Mouse (Mus musculus): Measurements from ENCODE around the gene Tbk1.
A peak's percentile ranks its signal among the peaks of the same experiment; 100 is the strongest.

Gene Tbk1

GRCm38 (mm10) chr10:121543577-121543976, 43.0 kb downstream of the Tbk1 start:
- DNase-seq (ENCODE audit: extremely low read depth, low read depth), result no peak

GRCm38 (mm10) chr10:121542156-121542555, 44.4 kb downstream of the Tbk1 start:
- no peak for DNase-seq (ENCODE audit: extremely low read depth, low read depth)

DNA sequence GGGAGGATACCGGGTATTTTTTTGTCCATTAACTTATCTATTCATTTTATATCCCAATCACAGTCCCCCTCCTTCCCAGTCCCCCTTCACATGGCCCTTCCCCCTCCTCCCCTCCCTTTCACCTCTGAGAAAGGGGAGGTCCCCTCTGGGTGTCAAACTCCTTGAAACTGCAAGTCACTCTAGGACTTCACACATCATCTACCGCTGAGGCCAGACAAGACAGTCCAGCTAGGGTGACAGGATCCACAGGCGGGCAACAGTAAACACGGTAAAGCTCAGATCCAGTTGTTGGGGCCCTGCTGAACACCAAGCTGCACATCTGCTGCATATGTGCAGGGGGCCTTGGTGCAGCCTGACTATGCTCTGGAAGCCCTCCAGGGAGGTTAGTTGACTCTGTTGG, 51.6 kb downstream of the Tbk1 start:
- DNase-seq (ENCODE audit: extremely low read depth, low read depth), result no peak

- no peak for DNase-seq (ENCODE audit: extremely low read depth, low read depth)
Observed at GRCm38 (mm10) chr10:121533137-121533872, 53.3 kb downstream of the Tbk1 start.

DNA sequence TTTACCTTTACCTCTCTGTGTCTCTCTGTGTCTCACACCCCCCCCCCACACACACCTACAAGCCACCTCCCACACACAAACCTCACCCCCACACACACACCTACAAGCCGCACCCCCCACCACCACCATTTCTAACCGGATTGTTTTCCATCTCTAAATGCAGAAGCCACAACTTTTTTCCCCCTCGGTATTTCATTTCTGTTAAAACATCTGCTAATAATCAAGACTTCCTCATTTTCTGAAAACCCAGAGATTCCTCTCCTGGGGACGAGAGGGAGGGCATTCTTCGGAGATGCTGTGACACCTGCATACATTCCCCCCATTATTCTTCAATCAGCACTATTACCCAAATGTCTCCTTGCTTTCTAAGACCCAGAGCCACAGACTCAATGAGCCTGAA, 55.0 kb downstream of the Tbk1 start:
- DNase-seq (ENCODE audit: extremely low read depth, low read depth), result peak; percentile 38

DNA sequence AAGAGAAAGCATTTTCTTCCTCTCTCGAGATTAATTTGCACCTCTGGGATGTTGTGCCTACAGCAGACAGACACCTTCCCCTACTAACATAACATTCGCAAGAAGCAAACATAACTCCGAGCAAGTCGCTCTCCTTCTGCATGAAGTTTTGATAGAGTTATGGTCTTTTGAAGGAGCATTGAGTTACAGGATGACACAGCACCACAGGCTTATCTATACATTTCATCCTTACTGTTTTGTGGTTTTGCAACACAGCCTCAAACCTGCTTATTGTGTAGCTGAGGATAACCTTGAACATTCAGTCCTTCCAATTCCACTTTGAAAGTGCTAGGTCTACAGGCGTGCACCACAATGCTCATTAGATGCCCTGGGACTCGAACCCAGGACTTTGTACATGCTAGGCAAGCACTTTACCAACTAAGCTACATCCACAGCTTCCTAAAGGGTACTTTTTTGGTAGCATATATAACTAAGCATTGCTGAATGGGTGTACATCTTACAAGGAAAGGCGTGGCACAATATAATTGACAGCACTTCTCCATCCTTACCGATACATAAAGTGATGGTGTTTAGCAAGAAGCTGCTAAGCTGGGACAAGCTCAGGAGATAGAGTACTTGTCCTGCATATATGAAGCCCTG, 56.1 kb downstream of the Tbk1 start:
- peak; percentile 67 for DNase-seq (ENCODE audit: extremely low read depth, low read depth)

- no peak for DNase-seq (ENCODE audit: extremely low read depth, low read depth)
Observed at GRCm38 (mm10) chr10:121529261-121529660, 57.3 kb downstream of the Tbk1 start.

DNA sequence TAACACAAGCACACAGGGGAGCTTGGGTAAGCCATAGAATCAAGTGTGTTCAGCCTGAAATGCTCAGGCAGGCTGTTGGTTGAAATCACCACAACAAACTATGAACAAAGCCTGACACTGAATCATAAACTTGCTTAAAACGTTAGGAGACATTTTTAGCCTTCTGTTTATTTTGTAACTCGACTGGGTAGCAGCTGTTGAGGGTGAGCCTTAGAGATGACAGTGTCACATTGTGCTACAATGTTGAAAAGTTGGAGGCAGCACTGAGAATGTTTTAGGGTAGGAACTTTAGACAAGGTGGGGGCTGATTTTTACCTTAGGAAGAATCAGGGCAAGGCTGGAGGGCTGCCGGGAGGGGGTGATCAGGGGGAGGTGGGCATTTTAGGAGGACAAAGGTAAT, 58.1 kb downstream of the Tbk1 start:
- no peak for DNase-seq (ENCODE audit: extremely low read depth, low read depth)

DNA sequence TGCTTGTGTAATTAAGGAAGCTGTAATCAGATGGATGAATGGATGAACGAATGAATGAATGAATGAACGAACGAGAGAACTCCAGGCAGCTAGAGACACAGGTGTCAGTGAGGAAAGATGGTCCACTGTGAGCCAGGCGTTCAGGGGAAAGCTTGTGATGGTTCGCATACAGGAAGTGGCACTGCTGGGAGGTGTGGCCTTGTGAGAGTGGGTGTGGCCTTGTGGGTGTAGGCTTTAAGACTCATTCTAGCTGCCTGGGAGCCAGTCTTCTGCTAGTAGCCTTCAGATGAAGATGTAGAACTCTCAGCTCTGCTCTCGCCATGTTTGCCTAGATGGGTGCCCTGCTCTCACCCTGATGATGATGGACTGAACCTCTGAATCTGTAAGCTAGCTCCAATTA, 59.5 kb downstream of the Tbk1 start:
- DNase-seq (ENCODE audit: extremely low read depth, low read depth), result no peak

GRCm38 (mm10) chr10:121520923-121521585, 65.5 kb downstream of the Tbk1 start:
- DNase-seq (ENCODE audit: extremely low read depth, low read depth), result no peak

DNA sequence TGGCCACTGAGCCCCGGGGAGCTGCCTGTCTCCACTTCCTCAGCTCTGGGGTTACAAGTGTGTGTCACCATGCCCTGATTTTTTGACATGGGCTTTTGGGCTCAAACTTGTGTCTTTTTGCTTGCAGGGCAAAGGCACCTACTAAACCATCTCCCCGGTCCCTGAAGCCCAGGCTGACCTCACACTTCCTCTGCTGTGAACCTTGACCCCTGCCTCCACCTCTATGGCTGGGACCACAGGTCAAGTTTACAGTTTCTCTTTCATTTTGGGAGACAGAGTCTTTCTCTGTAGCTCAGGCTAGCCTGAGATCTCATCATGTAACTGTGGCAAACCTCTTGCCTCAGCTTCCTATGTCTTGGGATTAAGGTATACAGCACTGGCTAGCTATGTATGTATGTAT, 66.9 kb downstream of the Tbk1 start:
- DNase-seq (ENCODE audit: extremely low read depth, low read depth), result no peak

DNA sequence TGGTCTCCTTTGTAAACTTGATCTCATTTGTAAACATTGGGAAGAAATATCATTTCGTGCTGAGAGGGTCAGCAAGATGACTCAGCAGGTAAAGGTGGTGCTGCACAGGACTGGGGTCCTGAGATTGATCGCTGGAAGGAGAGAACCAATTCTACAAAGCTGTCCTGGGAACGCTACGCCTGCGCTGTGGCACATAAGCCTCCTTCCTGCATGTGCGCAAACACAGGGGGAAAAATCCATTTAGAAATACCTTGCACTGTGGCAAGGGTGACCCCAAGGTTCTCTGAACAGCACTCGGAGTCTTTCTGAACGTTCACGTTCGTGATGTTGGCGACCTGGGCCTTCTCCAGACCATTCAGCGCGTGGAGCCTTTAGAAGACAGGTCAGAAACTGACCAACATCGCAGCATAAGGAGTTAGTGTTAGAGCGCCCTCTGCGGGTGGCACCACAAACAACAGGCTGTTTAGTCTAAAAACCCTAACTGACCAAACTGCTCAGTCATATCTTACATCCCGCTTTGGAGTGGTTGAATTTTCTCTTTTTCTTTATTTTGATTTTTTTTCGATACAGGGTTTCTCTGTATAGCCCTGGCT, 70.5 kb downstream of the Tbk1 start:
- DNase-seq (ENCODE audit: extremely low read depth, low read depth), result no peak

DNA sequence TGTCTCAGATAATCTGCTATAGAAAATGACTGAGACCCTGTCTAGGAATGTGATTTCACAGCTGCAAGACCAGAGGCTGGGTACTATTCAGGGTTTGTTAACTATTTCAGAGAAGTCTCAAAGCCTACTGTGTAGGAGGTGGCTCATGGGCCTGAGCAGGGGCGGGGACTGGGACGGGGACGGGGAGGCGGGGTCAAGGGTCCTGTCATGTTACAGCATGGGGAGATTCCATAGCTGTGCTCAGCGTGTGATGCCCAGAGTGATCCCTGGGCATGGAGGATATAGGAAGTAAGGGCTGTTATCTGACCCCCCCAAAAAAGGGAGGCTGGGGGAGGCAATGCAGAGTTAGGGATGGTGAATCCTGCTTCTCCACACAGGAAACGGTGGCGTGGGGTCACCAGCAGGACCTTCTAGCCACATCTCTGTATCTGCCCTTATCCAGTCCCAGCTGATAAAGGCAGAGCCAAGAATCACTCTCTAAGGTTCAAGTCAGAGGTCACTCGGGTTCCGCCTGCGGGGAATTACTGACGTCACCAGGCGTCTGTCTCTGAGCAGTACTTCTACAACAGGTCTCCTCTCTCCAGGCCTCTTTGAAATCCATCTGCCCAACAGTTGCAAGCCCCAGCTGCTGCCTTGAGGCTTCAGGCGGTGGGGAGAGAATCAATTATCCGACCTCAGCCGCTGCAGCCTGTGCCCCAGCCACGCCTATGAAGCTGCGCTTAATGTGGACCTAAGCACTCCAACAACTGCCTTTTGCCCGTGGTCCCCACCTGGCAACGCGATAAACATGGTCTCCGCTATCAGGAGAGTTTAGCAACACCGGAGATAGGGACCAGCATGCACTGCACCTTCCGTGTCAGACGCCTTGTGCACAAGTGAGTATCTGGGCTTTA, 76.6 kb downstream of the Tbk1 start:
- no peak for DNase-seq (ENCODE audit: extremely low read depth, low read depth)

DNA sequence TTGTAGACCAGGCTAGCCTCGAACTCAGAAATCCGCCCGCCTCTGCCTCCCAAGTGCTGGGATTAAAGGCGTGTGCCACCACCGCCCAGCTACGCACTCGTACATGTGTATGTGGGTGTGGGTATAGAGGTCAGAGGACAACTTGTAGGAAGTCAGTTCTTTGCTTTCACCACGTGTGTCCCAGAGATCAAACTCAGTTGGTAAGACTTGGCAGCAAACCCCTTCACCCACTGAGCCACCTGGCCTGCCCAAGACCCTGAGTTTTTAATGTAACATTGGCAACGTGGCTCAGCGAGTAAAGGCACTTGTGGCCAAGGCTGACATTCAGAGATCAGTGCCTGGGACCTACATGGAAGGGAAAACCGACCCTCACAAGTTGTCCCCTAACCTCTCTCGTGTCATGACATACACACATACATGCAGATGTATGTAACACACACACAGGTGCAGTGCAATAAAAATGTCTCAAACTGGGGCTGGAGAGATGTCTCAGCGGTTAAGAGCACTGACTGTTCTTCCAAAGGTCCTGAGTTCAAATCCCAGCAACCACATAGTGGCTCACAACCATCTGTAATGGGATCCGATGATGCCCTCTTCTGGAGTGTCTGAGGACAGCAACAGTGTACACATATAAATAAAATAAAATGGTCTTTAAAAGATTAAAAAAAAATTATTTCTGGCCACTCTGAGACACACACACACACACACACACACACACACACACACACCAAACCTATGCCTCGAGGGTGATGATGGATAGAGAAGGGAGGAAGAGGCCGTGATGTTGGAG, 78.6 kb downstream of the Tbk1 start:
- no peak for DNase-seq (ENCODE audit: extremely low read depth, low read depth)

DNA sequence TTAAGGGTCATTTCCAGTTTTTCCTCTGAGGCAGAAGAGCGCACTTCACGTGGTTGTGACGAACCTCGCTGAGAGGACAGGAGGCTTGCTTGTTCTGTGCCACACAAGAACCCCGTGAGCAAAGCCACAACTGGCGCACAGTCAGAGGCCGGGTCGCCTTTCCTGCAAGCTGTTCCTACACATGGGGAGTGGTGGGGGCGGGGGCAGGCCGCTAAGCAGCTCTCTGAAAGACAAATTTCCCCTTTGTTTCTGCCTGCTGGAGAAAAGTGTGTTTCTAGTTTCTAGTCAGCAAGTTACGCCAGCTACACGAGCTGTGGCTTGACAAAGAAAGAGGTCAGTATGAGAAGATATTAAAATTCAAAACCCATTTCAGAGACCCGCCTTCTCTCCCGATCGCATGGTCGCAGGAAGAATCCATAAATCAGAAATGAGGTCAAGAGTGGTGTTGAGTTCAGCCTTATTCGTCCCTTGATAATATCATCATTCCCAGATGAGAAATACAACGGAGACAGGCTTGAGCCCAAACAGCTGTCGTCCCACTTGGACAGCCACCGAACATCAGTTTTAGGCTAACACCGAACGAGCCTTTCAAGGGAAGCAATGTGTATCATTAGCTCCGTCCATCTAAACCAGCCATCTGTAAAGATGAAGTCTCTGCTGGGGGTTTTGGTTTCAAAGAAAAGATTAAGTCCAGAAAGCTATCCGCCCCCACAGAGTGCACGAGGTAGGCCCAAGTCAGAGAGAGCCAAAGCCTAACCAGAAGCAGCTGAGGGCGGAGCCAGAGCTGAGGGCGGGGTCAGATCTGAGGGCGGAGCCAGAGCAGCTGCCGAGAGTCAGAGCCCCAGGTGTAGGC, 79.6 kb downstream of the Tbk1 start:
- DNase-seq (ENCODE audit: extremely low read depth, low read depth), result no peak

GRCm38 (mm10) chr10:121505929-121506328, 80.7 kb downstream of the Tbk1 start:
- DNase-seq (ENCODE audit: extremely low read depth, low read depth), result no peak

DNA sequence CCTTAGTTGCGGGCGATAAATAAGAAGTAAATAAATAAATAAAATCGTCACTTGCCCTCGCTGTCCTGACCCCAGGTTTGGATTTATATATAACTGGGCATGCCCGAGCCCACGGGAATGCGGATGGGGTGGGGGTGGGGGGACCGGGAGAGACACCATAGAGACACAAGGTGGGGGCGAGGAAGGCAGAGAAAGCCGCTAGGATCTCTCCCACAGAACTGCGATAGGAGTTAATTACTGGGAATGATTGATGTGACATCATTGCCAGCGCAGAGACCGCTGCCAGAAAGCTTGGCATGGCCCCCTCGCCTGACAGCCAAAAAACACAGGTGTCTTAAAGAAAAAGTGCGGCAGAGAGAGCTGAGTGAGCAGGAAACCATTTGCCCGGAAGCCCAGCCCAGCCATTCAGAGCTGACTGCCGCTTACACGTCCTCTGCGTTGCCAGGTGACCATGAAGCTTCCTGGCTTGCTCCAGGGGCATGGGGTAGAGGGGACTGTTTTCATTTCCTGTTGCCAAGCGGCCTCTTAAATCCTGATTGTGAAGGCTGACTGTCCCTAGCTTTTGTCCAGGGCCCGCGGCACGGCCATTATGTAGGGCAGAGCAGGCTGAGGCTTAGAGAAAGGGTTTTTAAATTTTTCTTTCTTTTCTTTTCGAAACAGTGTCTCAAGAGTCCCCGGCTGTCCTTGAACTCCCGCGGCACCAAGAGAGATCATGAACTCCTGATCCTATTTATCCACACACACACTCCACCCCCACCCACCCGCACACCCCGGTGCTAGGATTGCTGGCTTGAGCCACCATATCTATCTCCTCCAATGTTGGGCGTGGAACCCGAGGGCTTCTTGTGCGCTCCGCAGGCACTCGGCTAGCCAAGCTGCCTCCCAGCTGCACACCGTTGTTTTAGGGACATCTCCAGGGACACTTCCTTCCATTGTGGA, 81.3 kb downstream of the Tbk1 start:
- DNase-seq (ENCODE audit: extremely low read depth, low read depth), result no peak

GRCm38 (mm10) chr10:121501160-121501559, 85.4 kb downstream of the Tbk1 start:
- peak; percentile 77 for DNase-seq (ENCODE audit: extremely low read depth, low read depth)

Data from MEL-GATA-1-ER (cell line).